ENCODE assay signal across 16 mouse cellular contexts in genomic region chr12:99172170-99172569, GRCm38 (mm10).
DNase-seq lines count a peak whose midpoint lies in the region; ATAC-seq lines count a peak whose summit lies in the region.
"Had no signal": no experiment of that assay in that cellular context is flagged by ENCODE, and none has a peak within 500 bp of the region (broad histone marks: within the 10 kb centered on the region; RNA-seq: fewer than 3 reads in every experiment).

No protein-coding gene starts in this region.

- no peaks in the 10 kb centered on the region for H3K4me1 ChIP-seq in liver, embryonic 12.5 days
- H3K4me1 ChIP-seq: embryonic facial prominence, embryonic 13.5 days; neural tube, embryonic 13.5 days had no signal

- DNase-seq in liver (peak; percentile 17), 3T3-L1 (ENCODE audit: low read depth, low spot score) (peak; percentile 20), A20 (ENCODE audit: low read depth, low spot score) (peak; percentile 22), R1 (ENCODE audit: low read depth, low spot score) (peak; percentile 70)
- DNase-seq in ovary, postnatal 36 days (ENCODE audit: low spot score), result no peak
- no peak for DNase-seq in embryo, embryonic 11 days
- DNase-seq: cerebellum, adult 2 months; kidney, adult 11 months; kidney, postnatal 25 days; right cerebral cortex, postnatal 4 days; thymus, postnatal 25 days had no signal

- H3K36me3 ChIP-seq in liver, embryonic 12.5 days, result no peaks in the 10 kb centered on the region
- H3K36me3 ChIP-seq: embryonic facial prominence, embryonic 13.5 days; forebrain, embryonic 10.5 days; heart, embryonic 15.5 days; neural tube, embryonic 13.5 days had no signal

- H3K9ac ChIP-seq in liver, embryonic 12.5 days, result no peak overlapping the region
- H3K9ac ChIP-seq: embryonic facial prominence, embryonic 13.5 days; heart, embryonic 15.5 days; neural tube, embryonic 13.5 days had no signal

- H3K27me3 ChIP-seq in liver, embryonic 12.5 days (replicated peaks), result no peaks in the 10 kb centered on the region
- H3K27me3 ChIP-seq: embryonic facial prominence, embryonic 13.5 days; heart, embryonic 15.5 days; neural tube, embryonic 13.5 days had no signal

- ATAC-seq in liver, embryonic 12.5 days, result no peak

- WGBS in liver, embryonic 12.5 days (ENCODE audit: insufficient replicate concordance), result 65% methylated on average over 5 of the region's 5 CpGs

- no peak overlapping the region for H3K4me2 ChIP-seq in liver, embryonic 12.5 days
- H3K4me2 ChIP-seq: embryonic facial prominence, embryonic 13.5 days; heart, embryonic 15.5 days; neural tube, embryonic 13.5 days had no signal

- H3K9me3 ChIP-seq in liver, embryonic 12.5 days (replicated peaks), result no peaks in the 10 kb centered on the region
- H3K9me3 ChIP-seq: heart, embryonic 15.5 days; neural tube, embryonic 13.5 days had no signal

- no peak overlapping the region for H3K4me3 ChIP-seq in liver, embryonic 12.5 days
- H3K4me3 ChIP-seq: embryonic facial prominence, embryonic 13.5 days; forebrain, embryonic 10.5 days; heart, embryonic 15.5 days; neural tube, embryonic 13.5 days had no signal

- no peak overlapping the region for H3K27ac ChIP-seq in liver, embryonic 12.5 days
- H3K27ac ChIP-seq: embryonic facial prominence, embryonic 13.5 days; forebrain, embryonic 10.5 days; heart, embryonic 15.5 days; neural tube, embryonic 13.5 days had no signal

Comparison
In these comparisons a context has a peak if more than half of its experiments do, and no peak if none do; other contexts are left out.
1. DNase-seq: peak in liver (single experiment), 3T3-L1 (single experiment), A20 (single experiment) and R1 (single experiment); none in ovary, postnatal 36 days (single experiment) and embryo, embryonic 11 days (single experiment).